Mouse (Mus musculus) testis, postnatal 10 days (tissue): ENCODE data around the gene Ssc4d.
A peak's percentile ranks its signal among the peaks of the same experiment; 100 is the strongest.

Source experiments
- DNase-seq: peaks from one replicate; pipeline ENCODE4 v3.0.0; 2021; ENCODE audit warnings: low spot score

The Ssc4d gene

DNA sequence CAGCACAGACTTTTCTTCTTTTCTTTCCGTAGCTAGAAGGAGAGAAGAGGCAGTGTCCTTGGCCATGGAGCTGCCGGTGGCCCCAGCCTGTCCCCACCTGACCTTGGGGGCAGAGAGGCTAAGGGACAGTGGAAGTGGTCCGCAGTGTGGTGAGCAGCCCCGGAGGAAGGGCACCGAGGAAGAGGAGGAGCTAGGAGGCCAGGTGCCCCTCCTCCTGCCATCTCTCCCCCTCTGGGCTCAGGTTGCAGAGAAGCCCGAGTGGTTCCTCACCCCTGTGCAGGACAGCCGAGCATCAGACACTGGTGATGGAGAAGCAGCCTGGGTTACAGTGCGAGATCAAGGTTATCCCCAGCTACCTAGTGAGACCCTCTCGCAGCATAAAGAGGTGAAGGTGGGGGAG lies at the start of gene Ssc4d:
Ssc4d (minus strand) TSS at position 167 of the 400 bp plus-strand sequence.
- DNase-seq, result no peak

DNA sequence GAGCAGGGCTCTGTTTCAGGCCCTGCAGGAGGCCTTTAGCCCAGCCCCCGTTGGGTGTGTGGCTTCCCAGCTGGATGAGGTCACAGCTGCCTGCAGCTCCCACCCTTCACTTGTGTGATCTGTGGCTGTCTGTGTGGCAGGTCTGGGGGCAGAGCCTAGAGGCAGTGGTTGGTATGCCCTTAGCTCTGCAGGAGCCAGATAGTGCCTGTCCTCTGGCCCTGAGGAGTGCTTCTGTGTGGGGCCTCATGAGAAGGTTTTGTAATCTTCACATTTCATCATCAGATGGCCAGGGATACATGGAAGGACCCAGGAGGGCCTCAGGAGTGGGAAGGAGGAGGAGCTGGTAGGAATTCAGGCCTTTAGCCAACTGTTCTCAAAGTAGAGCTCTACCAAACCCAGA lies 45.6 kb upstream of the Ssc4d start:
- no peak for DNase-seq

DNA sequence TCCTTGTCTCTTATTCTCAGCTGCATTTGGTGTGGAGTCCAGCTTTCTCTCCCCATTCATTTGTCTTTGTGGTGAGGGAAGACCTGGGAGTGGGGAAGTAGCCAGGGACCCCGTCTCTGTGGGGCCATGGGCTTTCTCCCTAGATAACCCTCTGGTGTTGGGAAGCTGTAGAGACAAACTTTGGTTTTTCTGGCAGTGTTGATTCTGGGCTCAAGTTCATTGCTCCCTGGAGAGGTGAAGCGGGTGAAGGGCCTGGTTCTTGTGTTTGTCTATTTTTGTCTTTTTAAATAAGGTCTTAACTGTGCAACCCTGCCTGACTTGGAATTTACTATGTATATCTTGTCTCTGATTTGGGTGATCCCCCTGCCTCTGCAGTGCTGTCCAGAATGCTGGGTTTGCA lies 44.4 kb upstream of the Ssc4d start:
- no peak for DNase-seq

DNA sequence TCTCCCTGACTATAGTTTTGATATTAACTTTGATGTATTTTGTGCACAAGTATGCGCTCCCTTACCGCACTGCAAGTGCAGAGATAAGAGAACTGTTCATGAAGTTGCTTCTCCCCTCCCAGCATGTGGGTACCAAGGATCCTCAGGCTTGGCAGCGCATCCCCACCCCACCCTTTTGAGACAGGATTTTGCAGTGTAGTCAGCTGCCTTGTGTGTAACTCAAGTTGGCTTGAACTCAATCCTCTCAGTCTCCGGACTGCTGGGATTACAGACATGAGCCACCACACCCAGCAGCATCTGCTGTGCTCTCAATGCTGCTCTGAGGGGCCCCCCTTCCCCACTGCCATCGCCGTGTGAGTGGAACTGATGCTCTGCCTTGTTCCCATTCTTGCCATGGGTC lies 42.9 kb upstream of the Ssc4d start:
- no peak for DNase-seq

DNA sequence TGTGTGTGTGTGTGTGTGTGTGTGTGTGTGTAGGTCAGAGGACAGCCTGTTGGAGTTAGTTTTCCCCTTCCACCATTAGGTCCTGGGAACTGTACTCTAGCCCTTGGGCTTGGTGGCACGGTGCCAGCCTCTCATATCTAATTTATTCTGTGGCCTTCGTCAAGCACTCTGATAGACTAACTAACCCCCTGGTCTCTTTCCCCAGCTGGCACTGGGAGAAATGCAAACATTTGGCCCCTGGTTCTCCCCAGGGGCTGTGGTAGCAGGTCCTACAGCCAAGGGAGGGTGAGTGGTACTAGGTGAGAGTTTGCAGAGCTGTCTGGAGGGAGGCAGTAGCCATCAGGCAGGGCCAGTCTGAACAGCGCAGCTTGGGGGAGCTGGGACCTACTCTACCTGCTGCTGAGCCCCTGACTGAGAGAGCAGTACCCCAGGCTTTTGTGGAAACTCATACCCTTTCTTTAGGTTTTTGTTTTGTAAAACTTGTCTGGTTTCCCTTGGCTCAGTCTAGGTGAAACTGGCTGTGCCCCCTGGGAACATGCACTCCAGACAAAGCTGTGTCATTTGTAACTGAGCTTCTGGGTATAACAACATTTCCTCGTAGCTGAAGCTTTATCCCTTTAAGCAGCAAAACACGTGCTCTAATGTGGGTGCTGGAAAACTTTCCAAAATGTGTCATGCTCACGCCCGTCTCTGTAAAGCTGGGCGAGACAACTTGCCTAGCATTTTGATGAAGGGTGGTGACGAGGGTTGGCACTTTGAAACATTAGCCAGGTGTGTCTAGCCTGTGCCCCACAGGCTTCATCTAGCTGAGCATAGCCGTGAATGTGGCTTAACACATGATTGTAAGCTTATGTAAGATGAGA lies 41.9 kb upstream of the Ssc4d start:
- DNase-seq, result peak; percentile 74

DNA sequence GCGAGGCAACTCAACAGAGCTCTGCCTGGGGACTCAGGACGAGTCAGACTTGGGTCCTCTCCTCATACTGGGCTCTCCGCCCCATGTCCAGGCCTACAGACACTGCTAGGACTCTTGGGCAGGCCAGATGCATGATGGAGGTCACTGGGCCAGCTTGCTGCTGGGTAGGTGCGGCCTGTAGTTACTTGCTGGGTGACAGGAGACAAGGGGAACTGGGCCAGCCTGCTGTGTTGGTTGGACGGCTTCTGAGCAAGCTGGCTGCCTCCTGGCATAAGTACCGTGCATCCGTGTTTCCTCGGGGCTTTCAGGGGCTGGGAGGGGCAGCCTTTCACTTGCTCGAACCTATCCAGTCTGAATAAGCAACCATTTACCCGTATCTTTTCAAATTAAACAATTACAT lies 41.3 kb upstream of the Ssc4d start:
- DNase-seq, result no peak

DNA sequence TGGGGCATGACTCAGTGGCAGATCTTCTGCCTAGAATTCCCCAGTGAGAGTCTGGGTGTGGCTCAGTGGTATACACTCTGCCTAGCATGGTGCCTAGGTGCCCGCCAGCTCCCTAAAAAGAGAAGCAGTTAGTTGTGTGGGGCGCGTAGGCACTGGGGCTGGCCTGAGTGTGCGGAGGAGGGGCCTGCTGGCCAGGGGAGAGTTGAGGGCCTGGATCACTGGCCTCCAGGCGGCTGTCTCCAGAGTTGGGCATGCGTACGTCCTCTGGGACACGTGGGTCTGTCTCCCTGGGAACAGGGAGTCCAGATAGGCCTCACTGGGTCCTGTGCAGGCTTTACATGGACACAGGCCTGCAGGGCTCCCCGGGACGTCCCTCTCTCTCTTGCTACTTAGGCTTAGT lies 40.5 kb upstream of the Ssc4d start:
- peak; percentile 73 for DNase-seq

DNA sequence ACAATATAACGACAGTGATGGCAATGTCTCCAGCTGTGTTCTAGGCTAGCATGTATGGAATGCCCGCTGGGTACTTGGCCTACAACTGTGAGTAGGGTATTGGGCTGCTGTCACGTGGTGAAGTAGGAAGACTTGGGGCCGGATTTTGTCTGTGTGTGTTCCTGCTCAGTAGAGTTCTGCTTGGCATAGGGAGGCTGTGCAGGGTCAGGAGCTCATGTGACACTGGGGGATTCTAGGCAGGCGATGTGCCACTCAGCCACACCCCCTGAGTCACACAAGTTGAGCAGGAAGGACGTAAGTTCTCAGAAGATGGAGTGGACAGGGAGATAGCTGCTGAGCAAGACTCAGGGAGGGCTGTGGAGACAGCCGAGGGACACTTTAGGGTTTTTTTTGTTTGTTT lies 33.4 kb upstream of the Ssc4d start:
- no peak for DNase-seq

DNA sequence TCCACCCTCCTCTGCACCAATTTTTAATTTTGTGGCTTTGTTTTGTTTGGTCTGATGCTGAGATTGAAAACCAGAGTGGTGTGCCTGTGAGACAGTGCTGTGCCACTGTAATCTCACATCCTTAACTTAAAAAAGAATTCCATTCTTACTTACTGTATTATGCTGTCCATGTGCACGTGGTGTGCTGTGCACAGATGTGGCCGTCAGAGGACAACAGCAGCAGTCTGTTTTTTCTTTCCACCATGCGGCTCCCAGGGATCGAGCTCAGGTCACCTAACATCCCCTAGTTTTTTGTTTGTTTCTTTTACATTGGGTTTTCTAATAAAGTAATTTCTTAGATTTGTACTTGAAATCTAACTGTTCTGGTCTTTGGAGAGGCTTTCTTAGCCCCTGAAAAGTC lies 30.2 kb upstream of the Ssc4d start:
- no peak for DNase-seq

DNA sequence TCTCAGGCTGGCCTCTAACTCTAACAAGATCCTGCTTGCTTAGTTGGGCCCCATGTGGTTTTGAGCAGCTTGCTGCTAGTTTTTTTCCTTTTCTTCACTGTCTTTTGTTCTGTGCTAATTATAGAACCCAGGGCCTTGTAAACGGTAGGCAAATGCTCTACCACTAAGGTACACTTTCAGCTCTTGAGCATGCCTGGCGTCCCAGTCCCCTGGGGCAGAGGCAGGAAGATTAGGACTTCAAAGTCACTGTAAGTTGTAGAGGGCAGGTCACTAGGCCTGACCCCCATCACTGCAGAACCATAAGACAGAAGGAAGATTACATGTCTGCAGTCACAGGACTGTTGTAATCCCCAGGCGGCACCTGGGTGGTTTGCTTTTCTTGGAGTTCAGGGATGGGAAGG lies 28.4 kb upstream of the Ssc4d start:
- no peak for DNase-seq

DNA sequence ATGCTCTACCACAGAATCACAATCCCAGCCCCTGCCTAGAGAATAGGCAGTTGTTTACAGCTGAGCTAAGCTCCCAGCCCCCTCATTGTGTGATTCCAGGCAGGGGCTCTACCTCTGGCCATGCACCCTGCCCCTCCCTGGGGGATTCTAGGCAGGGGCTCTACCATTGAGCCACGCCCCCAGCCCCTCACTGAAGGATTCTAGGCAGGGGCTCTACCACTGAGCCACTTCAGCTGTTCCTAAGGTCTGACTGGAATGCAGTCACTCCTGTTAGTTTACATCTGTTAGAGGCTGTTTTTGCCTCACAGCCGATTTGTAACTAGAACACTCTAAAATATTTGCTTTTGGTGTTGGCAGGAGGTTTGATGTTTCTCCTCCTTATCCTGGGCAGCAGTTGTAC lies 28.0 kb upstream of the Ssc4d start:
- DNase-seq, result no peak

DNA sequence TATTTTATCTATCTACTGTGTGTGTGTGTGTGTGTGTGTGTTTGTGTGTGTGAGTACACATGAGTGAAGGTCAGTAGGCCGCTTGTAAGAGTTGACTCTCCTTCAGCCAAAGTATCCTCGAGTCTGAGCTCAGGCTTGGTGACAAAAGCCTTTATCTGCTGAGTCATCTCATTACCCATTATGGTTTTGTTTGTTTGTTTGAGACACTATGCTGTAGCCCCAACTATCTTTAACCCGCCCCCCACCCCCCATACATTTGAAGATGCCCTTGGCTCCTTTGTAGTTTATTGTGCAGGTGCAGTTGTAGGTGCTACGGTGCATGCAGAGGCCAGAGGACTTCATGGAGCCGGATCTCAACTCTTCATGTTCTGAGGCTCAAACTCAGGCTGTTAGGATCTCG lies 26.9 kb upstream of the Ssc4d start:
- no peak for DNase-seq

DNA sequence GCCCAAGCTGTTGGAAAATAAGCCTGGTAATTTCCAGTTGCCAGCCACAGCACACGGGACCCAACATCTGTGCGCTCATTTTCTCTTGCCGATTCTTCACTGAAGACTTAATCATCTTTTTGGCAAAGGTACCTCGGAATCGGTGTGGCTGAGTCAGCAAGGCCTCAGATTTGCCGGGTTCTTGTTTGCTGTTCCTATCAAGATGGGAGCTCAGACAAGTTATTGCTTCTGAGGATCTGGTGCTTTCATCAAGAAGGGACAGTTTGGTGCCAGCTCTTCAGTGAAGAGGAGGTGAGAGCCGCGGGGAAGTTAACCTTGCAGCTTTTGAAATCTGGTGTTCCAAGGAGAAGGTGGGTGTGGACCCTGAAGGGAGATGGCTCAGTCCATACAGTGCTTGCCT lies 21.8 kb upstream of the Ssc4d start:
- no peak for DNase-seq

DNA sequence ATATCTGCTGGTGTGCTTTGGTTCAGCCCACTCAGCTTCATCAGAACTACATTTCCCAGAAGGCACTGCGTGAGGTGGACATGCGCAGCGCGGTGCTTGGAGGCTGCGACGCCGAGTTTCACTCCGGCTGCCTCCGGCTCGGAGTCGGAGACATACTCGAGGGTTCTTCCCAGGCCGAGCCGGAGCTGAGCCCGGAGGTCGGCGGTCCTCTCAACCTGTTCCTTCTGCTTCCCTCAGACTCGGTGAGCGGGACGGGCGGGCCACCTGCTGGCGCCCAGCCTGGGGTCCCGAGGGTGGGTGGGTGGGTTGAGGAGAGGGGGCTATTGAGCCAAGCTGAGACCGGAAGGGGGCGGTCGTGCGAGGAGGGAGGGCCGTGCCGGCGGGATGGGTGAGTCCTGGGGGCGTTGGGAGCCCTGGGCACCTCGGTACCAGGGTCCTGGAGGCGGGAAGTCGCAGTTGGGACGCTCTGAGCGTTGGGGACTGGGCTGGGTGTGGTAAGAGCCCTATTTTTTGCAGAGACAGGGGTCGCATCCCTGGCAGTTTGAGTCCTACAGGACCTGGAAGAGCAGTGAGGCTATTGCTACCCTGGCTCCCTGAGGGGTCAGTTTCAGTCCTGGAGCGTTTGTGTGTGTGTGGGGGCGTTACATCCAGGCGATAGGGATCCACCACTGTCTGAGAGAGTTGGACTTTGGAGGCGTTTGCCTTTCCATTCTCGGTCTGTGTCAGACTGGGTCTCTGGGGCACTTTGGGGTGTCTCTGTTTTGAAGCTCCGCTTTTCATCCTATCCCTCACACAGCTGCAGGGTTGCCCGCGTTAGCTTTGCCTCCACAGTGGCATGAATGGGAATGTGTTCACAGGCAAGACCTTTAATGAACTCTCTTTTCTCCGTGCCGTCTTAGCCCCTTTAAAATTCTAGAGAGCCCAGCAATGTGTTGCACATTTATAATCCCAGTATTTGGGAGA lies 20.7 kb upstream of the Ssc4d start, which contains the start of gene Dtx2:
Dtx2 (plus strand) TSS at position 76 of the 963 bp plus-strand sequence.
- DNase-seq, result peak; percentile 94

DNA sequence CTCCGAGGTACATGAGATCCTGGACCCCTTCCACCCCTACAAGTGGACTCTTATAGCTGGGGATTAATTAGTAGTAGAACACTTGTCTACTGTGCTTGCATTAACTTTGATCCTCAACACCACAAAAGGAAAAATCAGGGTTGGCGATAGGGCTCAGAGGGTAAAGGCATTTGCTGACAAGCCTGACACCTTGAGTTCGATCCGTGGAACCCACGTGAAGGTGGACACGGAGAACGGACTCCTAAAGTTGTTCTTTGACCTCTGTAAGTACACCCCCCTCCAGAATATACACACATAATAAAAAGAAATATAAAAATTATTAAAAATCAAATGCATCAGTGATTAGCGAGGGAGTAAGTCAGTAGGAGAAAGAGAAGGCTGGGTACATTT lies 20.0 kb upstream of the Ssc4d start:
- no peak for DNase-seq

DNA sequence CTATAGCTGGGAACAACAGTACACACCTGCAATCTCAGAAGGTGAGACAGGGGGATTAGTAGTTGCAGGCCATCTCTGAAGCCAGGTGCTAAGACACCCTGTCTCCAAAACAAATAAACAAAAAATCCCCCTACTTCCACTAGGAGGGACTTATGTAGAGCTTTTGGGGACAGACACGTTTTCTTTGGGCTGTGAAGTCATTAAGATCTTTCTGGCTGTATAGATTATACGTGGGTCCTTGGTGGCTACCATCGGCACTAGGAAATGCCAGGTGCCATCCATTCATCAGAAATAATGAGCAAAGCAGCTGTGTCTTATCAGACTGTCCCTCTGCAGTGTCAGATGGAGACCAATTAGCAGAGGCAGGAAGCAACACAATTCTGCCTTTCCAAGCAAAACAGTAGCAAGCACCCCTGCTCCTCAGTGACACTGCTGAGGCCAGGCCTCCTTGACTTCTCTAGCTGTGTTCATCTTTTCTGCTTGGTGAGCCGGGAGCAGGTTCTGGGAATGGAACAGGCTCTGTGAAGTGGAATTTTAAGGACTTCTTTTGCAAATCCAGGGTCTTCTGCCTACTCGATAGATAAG lies 19.1 kb upstream of the Ssc4d start:
- DNase-seq, result no peak

DNA sequence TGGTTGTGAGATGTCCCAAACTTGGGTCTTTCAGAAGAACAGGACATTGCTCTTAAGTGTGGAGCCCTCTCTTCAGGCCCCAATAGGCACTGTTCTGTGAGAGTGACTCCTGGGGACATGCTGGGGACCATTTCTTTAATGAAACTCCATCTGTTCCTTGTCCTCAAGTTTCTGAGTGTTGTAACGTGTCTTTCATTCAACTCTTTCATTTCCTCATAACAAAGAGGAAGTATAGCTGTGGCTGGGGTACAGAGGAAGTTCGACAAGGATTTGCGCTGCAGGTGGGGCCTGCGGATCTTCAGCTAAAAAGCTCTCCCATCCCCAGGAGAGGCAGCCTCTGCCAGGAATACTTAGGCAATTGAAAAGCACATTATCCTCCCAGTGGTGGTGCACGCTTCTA lies 16.3 kb upstream of the Ssc4d start:
- no peak for DNase-seq

DNA sequence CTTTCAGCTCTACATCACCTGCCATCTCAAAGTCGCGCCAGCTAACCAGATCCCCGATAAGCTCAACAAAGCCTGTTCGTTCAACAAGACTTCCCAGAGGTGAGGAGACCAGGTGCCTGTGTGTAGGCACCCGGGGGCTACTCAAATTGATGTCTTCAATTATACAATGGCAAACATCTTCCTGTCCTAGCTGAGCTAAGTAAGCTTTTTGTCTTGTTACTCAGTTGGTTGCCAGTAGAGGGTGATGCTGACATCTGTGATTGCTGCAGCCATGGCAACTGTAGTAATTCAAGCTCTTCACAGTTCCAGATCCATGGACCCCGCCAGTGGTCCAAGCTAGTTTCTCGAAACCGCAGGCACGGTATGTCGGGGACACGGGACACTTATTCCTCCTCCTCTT lies 12.9 kb upstream of the Ssc4d start:
- no peak for DNase-seq

DNA sequence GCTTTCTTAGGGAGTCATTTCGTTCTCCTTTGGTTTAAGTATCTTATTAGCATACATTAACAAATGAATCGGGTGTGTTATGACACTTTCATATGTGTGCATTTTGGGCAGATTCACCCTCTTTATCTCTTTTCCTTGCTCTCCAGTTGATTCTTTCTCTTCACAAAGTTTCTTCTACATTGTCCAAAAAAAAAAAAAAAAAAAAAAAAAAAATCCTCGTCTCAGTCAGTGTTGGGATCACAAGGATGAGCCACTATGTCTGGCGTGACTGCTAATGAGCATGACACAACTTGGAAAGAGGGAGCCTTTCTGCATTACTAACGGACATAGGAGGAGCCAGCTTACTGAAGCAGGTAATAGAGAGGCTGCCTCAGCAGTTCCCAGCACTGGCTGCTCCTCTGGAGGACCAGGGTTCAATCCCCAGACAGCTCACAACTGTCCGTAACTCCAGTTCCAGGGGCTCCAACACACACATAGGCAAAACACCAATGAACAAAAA lies 10.3 kb upstream of the Ssc4d start:
- no peak for DNase-seq

DNA sequence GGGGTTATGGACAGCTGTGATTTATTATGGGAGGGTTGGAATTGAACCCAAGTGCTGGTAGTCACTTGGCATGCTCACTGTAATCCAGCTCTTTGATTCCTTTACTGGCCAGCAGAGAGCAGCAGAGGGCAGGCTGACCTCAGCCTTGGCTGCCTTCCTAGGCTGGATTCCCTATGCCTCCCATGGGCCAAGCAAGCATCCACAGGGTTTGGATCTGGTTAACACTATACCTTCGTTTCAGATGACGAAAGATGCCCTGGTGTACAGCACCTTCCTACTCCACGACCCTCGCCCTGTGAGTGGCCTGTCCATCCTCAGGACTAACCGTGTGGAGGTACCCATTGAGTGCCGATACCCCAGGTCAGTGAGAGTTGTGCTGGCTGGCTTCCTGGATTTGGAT lies 8.1 kb upstream of the Ssc4d start:
- peak; percentile 76 for DNase-seq

DNA sequence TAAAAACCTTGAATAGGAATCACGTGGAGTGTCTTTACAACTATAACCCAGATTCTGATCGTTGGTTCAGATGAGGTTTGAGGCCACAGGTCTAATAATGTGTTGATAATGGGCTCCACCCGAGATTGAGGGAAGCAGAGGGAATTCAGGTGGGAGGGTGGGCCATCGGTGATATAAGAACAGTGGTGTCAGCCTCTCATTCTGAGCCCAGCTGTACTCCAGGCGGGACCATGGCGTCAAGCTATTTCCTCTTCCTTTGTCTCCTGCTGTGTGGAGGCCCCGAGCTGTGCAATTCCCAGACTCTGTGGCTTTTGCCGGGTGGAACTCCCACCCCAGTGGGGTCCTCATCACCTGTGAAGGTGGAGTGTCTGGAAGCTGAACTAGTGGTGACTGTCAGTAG lies 5.6 kb upstream of the Ssc4d start, which contains the start of gene Zp3:
Zp3 (plus strand) TSS at position 196 of the 400 bp plus-strand sequence.
- DNase-seq, result no peak

DNA sequence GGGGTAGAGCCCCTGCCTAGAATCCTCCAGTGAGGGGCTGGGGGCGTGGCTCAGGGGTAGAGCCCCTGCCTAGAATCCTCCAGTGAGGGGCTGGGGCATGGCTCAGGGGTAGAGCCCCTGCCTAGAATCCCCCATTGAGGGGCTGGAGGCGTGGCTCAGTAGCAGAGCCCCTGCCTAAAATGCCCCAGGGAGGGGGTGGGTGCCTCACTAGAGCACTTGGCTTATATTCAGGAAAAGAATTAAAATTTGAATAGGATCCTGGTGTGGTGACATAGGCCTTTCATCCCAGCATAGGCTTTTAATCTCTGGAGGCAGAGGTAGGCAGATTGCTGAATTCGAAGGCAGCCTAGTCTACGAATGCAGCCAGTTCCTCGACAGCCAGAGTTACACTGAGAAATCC lies 5.0 kb upstream of the Ssc4d start:
- no peak for DNase-seq
